ENCODE assay signal across 34 mouse cellular contexts in the genomic region with DNA sequence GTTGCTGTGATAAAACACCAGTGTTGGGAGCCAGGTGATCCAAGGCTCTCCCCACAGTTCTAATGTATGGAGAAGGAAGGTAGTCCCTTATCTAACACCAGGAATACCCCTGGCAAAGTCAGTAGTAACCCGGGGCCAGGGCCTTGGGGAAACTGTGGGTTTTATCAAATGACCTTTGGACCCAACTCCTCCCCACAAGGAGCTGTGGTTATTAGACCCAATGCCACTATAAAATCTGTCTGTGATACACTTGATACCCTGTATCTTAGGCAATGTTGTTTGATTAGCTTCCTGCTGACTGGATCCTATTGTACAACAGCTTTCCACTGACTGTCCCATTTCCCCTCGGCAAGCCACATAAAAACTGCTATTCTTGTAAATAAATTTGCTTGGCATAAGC. TPM values are rescaled to one million over a fixed set of nuclear protein-coding genes. Genes with fewer than 3 reads are reported as not detected.
"Had no signal": no experiment of that assay in that cellular context is flagged by ENCODE, and none has a peak within 500 bp of the region (broad histone marks: within the 10 kb centered on the region; RNA-seq: fewer than 3 reads in every experiment).

No protein-coding gene starts in this region.

- H3K4me1 ChIP-seq: heart, embryonic 13.5 days; heart, embryonic 15.5 days; hindbrain, embryonic 10.5 days; hindbrain, embryonic 12.5 days; limb, embryonic 10.5 days; limb, embryonic 12.5 days; liver, embryonic 13.5 days; liver, embryonic 15.5 days had no signal

- H3K9ac ChIP-seq: heart, embryonic 13.5 days; heart, embryonic 15.5 days; hindbrain, embryonic 12.5 days; hindbrain, embryonic 14.5 days; limb, embryonic 12.5 days; liver, embryonic 13.5 days; liver, embryonic 15.5 days had no signal

- H3K4me2 ChIP-seq: heart, embryonic 11.5 days; heart, embryonic 13.5 days; heart, embryonic 15.5 days; hindbrain, embryonic 12.5 days; hindbrain, embryonic 14.5 days; limb, embryonic 12.5 days; liver, embryonic 11.5 days; liver, embryonic 13.5 days; liver, embryonic 15.5 days had no signal

- ATAC-seq: hindbrain, embryonic 16.5 days; inflammation-experienced regulatory T-cells, adult 6 months had no signal

- DNase-seq: gastrocnemius, postnatal 14 days; gastrocnemius, postnatal 36 days; heart, adult 11 months; heart, adult 2 months; heart, postnatal 14 days; heart, postnatal 4 days; kidney, adult 18-20 months; kidney, adult 8-10 months; kidney, postnatal 10 days; kidney, postnatal 4 days; liver; liver, embryonic 13.5 days had no signal

- H3K27ac ChIP-seq: heart, adult 2 months; heart, embryonic 13.5 days; heart, embryonic 15.5 days; hindbrain, embryonic 10.5 days; hindbrain, embryonic 12.5 days; hindbrain, embryonic 14.5 days; layer of hippocampus, adult 2 months; left cerebral cortex, adult 2 months; limb, embryonic 10.5 days; limb, embryonic 12.5 days; liver, embryonic 13.5 days; liver, embryonic 15.5 days had no signal

- H3K27me3 ChIP-seq: heart, embryonic 13.5 days; heart, embryonic 15.5 days; hindbrain, embryonic 12.5 days; limb, embryonic 12.5 days; liver, embryonic 13.5 days; liver, embryonic 15.5 days had no signal

- H3K36me3 ChIP-seq: heart, embryonic 13.5 days; heart, embryonic 15.5 days; hindbrain, embryonic 10.5 days; hindbrain, embryonic 12.5 days; limb, embryonic 10.5 days; limb, embryonic 12.5 days had no signal

- H3K4me3 ChIP-seq: heart, adult 2 months; heart, embryonic 13.5 days; heart, embryonic 15.5 days; hindbrain, embryonic 10.5 days; hindbrain, embryonic 12.5 days; layer of hippocampus, adult 2 months; left cerebral cortex, adult 2 months; limb, embryonic 10.5 days; limb, embryonic 12.5 days; liver, embryonic 13.5 days; liver, embryonic 15.5 days had no signal

- H3K9me3 ChIP-seq: heart, embryonic 13.5 days; heart, embryonic 15.5 days; hindbrain, embryonic 10.5 days; hindbrain, embryonic 12.5 days; limb, embryonic 10.5 days; limb, embryonic 12.5 days; liver, embryonic 13.5 days; liver, embryonic 15.5 days had no signal

RNA-seq across cellular contexts. Expression of a gene that starts 3.8 kb away (rescaled TPM):
- total RNA-seq: gastrocnemius, adult 8-10 months; layer of hippocampus, adult 2 months; layer of hippocampus, postnatal 10 days had no signal
- polyA plus RNA-seq: hindbrain, embryonic 12.5 days; limb, embryonic 10.5 days had no signal

RNA-seq across cellular contexts. Expression of a gene that starts 12.8 kb away (rescaled TPM):
- polyA plus RNA-seq: heart, postnatal 0 days; hindbrain, embryonic 16.5 days; kidney, embryonic 14.5 days had no signal

RNA-seq across cellular contexts. Expression of a gene that starts 34.1 kb away (rescaled TPM):
- polyA plus RNA-seq: inflammation-experienced regulatory T-cells, adult 6 months had no signal

RNA-seq across cellular contexts. Expression of a gene that starts 47.6 kb away (rescaled TPM):
- total RNA-seq: gastrocnemius, adult 8-10 months; gastrocnemius, postnatal 14 days; gastrocnemius, postnatal 36 days; layer of hippocampus, adult 2 months; layer of hippocampus, postnatal 10 days; layer of hippocampus, postnatal 25 days had no signal
- polyA plus RNA-seq: inflammation-experienced regulatory T-cells, adult 6 months had no signal

RNA-seq across cellular contexts. Expression of a gene that starts 48.0 kb away (rescaled TPM):
- total RNA-seq: gastrocnemius, adult 18-20 months; gastrocnemius, adult 8-10 months; gastrocnemius, postnatal 14 days; gastrocnemius, postnatal 36 days; layer of hippocampus, adult 2 months; layer of hippocampus, postnatal 10 days; layer of hippocampus, postnatal 25 days; left cerebral cortex, postnatal 14 days; left cerebral cortex, postnatal 36 days had no signal
- polyA plus RNA-seq: hindbrain, embryonic 10.5 days; hindbrain, embryonic 12.5 days; limb, embryonic 10.5 days; limb, embryonic 12.5 days had no signal
